Mouse (Mus musculus): ENCODE data around the gene Mat1a.
A peak's percentile ranks its signal among the peaks of the same experiment; 100 is the strongest.

Gene Mat1a

GRCm38 (mm10) chr14:41140686-41141085 lies 35.9 kb downstream of the Mat1a start:
- no peak for DNase-seq (ENCODE audit: low read depth)

- DNase-seq (ENCODE audit: low read depth) = no peak
Measured at GRCm38 (mm10) chr14:41146035-41146434, 41.2 kb downstream of the Mat1a start.

- DNase-seq (ENCODE audit: low read depth) = no peak
Measured at GRCm38 (mm10) chr14:41146922-41147321, 42.1 kb downstream of the Mat1a start.

GRCm38 (mm10) chr14:41147356-41147755 lies 42.5 kb downstream of the Mat1a start:
- DNase-seq (ENCODE audit: low read depth) = no peak

- no peak for DNase-seq (ENCODE audit: low read depth)
Measured at GRCm38 (mm10) chr14:41151220-41151898, 46.5 kb downstream of the Mat1a start, which contains the start of gene Mbl1. Gene Mbl1 (plus strand): TSS chr14:41151458.

GRCm38 (mm10) chr14:41160076-41160475 lies 55.2 kb downstream of the Mat1a start:
- DNase-seq (ENCODE audit: low read depth) = no peak

GRCm38 (mm10) chr14:41160743-41161142 lies 55.9 kb downstream of the Mat1a start:
- DNase-seq (ENCODE audit: low read depth) = no peak

- peak; percentile 10 for DNase-seq (ENCODE audit: low read depth)
Measured at GRCm38 (mm10) chr14:41162663-41163062, 57.8 kb downstream of the Mat1a start.

GRCm38 (mm10) chr14:41167278-41167677 lies 62.4 kb downstream of the Mat1a start:
- no peak for DNase-seq (ENCODE audit: low read depth)

GRCm38 (mm10) chr14:41168567-41168966 lies 63.7 kb downstream of the Mat1a start:
- no peak for DNase-seq (ENCODE audit: low read depth)

- no peak for DNase-seq (ENCODE audit: low read depth)
Measured at GRCm38 (mm10) chr14:41170514-41170913, 65.7 kb downstream of the Mat1a start.

Data from c-Kit-positive CD71-negative TER-119-negative erythroid progenitor cells, embryonic 14.5 days (primary cell).